Mouse (Mus musculus) B cell, adult 2 months (primary cell): Measurements from ENCODE around the gene Fads2.

Source experiments
- DNase-seq, 2 experiments: peaks; one replicate each; pipeline ENCODE4 v3.0.0; 2022

Gene Fads2

DNA sequence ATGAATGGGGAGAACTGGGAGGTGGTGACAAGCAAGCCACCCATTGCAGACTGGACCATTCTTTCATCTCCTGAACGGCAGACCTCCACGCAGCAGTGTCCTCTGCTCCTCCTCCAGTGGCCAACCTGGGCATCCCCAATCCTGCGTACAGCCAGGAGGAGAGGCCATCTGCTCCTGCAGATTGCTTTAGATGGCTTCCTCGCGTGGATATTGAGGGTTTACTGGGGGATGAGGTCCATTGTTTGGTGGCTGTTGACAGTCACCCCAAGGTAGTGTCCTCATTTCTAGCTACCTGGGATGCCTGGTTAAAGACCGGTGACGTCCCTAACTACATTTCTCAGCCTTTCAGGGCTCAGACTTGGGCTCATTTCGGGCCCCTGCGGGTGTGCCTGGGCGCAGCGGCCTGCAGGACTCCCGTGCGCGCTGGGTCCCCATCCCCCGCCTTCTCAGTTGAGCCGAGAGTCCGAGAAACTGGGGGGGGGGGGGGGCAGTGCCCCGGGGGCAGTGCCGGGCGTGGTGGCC, 60.6 kb downstream of the Fads2 start:
- DNase-seq, result peak in 1 of 2 experiments; percentile 7

GRCm38 (mm10) chr19:10039615-10040014, 61.9 kb downstream of the Fads2 start:
- DNase-seq, result no peak

- DNase-seq, result no peak
These were observed 62.6 kb downstream of the Fads2 start for GRCm38 (mm10) chr19:10038910-10039309.

DNA sequence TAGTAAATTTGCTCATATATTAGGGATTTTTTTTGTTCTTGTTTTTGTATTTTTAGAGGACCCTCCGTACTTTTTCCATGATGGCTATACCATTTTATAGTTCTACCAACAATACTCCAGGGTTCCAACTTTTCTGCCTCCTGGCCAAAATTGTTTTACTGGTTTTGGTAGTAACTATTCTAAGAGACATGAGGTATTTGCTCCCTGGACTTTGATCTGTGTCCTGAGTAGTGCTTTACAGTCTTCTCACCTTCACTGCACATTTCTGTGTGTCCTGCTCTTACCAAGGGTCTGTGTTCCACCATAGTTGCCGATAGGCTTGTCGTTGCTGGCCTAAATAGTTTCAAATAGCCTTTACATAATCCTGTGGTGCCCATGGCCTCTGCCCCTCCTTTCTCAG, 63.2 kb downstream of the Fads2 start:
- DNase-seq, result no peak

DNA sequence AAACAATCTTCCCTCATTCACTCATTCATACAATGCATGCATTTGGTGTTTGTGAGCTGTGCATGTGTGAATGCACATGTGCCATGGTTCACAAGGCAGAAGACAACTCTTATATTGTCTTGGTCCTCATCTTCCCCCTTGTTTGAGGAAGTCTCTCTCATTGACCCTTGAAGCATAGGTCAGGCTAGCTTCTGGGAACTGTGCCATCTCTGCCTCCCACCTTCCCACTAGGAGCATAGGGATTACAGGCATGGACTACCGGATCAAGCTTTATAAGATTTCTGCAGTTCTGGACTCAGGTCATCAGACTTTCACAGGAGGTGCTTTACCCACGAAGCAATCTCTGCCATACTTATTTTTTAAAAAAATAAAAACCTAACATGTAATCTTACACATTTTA, 64.0 kb downstream of the Fads2 start:
- no peak for DNase-seq

DNA sequence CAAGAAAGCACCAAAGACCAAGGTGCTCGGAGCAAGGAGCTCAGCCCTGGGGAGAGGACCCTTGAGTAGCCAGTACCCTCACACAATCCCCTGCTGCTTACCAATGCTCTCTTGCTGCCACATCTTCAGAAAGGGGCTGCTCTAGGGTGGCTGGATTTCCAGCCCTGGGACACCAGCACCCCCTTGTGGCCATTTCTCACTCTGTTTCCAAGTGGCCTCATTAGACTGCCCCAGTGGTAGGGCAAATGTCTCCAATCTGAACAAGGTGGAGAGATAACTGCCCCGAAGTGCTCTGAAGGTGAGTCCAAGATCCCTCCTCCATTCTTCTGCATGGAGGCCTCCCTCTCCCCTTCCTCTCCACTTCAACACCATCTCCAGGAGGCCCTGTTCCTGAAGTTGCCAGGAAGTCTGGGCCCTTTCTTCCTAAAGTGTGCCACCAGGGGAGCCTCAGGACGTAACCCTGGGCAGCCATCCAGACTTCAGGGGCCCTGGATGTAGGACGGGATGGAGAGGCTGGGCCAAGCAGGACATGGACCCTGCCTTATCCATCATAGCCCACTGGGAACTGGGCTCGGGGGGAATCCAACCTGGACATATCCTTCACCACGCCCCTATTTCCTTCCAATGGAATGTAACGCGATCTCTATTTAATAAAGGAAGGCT, 66.6 kb downstream of the Fads2 start:
- peak; percentile 93 to 94 for DNase-seq

DNA sequence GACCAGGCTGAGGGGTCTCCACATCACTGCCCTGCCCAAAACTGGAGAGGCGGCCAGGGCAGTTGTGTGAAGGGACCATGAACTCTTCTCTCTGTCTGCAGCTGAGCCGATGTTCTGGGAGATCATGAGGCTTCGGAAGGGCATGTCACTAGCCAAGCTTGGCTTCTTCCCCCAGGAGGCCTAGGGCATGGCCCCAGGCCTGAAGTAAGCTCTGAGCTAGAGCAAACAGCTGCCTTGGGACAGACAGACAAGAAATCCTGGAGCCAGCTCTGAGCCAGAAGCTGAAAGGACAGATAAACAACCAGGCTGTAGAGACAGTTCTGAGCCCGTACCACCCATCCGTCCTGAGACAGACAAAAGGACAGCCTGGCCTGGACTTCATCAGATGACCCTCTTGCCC, 67.2 kb downstream of the Fads2 start:
- DNase-seq, result no peak

GRCm38 (mm10) chr19:10033211-10033973, 68.2 kb downstream of the Fads2 start:
- DNase-seq, result peak; percentile 71 to 78

- DNase-seq, result no peak
These were observed 71.8 kb downstream of the Fads2 start for GRCm38 (mm10) chr19:10029746-10030145.

DNA sequence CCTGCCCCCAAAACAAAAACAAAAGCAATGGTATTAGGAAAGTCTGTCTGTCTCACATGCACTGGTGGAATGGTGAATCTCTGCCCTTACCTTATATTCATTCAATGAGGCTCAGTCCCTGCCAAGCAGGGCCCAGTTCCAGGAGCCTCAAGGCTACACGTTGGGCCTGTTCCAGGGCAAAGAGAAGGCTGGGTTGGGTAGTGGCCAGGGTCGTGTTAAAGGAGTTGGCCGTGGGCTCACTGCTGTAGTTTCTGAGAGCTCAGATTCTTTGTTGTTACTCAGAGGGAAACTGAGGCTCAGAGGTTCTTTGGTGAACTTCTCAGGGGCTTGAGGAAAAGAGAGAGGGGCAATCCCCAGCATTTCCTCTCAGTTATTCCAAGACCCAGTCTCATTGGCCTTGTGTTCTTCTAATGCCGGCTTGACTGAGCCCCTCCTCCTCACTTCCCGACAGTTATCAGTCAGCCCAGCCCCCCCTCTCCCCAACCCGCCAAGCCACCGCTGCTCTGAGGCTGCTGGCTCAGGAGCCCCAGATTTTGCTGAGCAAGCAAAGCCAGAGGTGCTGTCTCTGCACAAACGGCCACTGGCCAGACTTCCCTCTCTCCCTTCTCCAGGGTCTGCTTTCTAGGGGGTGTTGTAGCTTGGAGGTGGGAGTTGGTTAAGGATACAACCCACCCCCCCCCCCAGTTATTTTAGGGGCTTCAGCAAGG, 76.2 kb downstream of the Fads2 start:
- no peak for DNase-seq

DNA sequence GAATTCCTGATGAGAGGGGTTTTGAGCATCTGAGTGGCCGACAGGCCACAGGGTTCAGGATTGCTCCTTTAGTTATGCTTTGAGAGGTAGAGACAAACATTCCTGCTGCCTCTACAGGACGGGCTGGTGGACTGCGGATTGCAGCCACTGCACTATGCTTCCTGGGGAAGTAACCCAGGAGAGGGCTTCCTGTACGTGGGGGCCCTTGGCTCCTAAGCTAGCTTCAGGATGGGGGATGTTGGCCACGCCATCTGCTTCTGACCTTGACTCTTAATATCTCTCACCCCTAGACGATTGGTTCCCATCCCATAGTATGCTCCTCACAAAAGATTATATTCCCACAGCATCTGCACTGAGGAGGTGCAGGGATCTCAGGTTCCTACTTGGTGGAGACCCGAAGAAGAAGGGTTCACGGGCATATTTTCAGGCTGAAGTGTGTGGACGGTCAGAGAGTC, 78.2 kb downstream of the Fads2 start:
- DNase-seq, result no peak

DNA sequence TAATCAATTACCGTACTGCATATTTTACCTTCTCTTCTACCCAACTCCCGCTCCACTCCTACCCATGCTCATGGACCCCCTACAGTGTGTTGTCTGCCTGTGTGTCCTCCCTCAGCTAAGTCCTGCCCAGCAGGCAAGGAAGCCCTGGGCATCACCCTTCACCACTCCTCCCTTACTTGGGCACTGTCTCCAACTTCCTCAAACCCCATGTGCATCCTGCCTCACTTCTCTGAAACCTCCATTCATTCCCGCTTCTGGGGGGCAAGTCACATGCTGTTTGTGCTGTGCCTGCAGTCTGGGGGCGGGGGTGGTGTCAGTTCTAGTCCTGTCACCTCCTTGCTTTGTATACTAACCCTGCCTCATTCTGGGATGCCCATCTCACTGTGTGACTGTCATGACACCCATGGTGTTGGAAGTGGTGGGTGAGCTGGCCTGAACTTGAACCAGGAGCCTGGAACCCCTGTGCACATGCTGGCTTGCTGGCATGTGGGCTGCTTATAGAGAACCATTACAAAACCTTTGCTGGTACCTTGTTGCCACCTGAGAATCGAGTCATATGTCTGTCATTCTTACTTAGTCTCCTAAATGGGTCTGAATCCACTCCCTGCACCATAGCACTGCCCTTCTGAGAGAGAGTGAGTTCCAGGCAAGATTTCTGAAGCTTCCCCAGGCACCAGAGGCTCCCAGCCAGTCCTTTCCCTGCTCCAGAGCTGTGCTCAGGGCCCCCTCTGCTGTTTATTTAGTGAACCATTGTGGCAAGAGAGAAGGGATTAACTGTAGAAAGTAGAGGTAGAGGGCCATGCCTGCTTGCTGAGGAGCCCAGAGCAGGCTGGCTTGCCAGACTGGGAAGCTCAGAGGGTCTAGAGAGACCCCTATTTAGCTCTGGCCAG, 78.9 kb downstream of the Fads2 start:
- DNase-seq, result no peak

DNA sequence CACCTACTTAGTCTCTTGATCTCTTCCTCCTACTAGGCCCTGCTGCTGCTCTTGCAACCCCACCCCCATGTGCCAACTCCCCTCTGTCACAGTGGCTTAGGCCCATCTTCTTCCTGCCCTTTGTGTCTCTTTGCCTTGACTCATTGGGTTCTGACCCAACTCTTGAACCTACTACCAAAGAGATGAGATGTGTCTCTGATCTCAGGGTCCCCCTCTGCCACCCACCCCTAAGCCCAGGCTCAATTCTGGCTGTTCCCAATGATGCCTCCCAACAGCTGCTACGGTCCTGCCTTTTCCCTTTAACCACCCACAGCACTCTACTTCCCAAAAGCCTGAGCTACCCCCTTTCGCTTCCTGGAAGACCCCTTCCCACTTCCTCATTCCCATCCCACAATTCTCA, 79.6 kb downstream of the Fads2 start:
- DNase-seq, result no peak

DNA sequence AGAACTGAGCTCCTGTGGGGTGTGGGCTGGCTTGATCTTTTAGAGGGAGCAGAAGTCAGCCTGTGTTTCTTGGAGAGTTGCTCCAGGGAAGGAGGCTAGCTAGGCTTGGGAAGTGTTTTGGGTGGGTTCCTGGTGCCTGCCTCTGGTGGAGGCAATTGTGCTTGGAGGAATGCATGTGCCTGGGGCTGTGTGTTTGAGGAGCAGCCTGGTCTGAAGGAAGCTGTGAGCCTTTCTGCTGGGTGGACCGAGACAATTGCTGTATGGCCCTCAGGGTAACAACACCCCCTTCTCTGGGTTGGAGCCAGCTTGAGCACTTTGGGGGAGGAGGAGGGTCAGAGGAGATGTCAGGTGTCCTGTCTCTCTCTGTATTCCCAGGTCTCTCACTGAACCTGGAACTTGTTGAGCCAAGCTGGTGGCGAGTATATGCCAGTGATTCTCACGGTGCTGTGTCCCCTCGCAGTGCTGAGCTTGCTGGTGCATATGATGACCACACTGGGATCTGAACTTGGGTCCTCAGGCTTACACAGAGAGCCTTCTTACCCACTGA, 82.3 kb downstream of the Fads2 start:
- no peak for DNase-seq

DNA sequence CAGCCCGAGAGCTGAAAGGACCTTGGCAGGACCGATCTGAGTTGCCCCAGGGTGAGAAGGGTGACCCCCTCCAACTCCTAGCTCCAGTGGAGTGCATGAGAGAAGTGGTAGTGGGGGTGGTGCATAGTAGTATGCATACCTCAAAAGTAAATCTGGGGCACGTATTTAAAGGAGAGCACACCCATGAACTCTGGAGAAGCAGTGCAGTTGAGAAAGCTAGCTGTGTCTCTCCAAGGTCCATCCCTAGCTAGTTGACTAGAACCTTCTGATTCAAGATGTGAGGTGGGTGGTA, 83.1 kb downstream of the Fads2 start:
- no peak for DNase-seq

GRCm38 (mm10) chr19:10017637-10018526, 83.7 kb downstream of the Fads2 start:
- DNase-seq, result peak; percentile 68 to 73

DNA sequence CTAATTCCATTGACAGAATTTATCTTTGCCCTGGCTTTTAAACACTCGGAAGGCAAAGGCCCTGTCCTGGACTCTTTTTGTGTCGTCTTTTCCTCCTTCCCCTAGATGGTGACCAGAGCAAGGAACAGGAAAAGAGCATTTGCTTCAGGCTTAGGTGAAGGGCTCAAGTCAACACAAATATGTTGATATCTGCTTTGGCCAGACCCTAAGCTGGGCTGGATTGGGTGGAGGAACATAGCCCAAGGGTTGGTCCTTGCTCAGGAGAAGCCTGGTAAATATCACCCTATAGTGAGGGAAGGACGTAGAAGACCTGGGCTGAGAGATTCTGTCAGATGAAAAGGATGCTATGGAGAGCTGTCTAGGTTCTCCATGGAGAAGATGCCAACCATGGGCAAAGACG, 85.4 kb downstream of the Fads2 start:
- no peak for DNase-seq

- DNase-seq, result no peak
These were observed 86.1 kb downstream of the Fads2 start for GRCm38 (mm10) chr19:10015442-10015841.

DNA sequence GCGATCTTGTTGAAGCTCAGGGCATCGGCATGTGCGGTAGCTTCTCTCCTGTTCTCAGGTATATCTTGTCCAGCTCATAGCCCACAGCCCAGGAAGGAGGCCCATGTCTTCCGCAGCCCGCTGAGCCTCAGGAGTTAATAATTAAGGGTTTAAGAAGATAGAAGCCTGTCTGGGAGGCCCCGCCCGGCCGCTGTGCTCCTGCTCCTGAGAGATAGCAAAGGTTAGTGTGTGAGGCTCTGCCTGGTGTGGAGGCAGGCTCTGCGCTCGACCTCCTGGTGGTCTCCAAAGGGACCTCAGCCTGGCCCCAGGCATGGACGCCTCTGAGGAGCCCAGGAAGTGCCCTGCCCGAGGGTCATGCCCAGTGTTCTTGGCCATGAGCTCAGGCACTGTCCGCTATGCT, 86.7 kb downstream of the Fads2 start:
- DNase-seq, result no peak

DNA sequence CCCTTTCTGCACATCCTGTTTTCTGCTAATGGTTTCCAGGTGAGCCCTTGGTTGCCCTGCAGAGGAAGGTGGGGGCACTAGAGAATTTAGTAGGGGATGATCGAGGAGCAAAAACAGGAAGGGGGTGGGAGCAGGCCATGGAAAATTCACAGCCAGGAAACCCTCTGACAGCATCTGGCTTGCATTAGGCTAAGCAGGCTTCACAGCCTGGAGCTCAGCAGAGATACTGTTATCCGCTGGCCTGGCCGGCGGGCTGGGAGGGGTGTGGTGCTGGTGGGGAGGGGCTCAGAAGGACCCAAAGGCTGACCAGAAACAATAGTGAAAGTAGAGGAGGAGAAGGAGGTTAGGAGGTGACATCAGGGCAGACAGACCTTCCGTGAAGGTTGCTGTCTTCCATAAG, 87.6 kb downstream of the Fads2 start:
- no peak for DNase-seq

DNA sequence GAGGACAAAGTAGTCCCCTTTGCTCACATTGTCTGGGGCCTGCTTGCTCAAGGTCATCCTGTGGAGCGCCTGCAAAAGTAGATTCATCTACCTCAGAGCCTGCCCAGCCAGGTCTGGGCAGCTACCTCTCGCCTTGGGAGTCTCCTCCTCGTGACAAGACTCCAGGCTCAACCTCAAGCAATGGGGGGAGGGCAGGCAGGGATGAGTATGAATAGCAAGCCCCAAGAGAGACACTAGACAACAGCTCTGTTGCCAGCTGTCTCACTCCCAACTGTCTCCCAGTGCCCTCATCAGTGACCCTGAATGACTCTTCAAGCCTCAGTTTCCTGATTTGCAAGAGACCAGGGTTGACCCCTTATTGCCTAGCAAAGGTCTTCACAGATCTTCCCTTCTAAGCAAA, 88.2 kb downstream of the Fads2 start:
- DNase-seq, result no peak
